Comparison of ENCODE assay signal across 15 mouse cellular contexts in genomic region chr8:93332703-93333102, GRCm38 (mm10). TPM values are rescaled to one million over a fixed set of nuclear protein-coding genes. Genes with fewer than 3 reads are reported as not detected.
DNase-seq lines count a peak whose midpoint lies in the region; ATAC-seq and TF ChIP-seq lines count a peak whose summit lies in the region.
"Had no signal": no experiment of that assay in that cellular context is flagged by ENCODE, and none has a peak within 500 bp of the region (broad histone marks: within the 10 kb centered on the region; RNA-seq: fewer than 3 reads in every experiment).

No protein-coding gene starts in this region.

- no peak overlapping the region for H3K4me2 ChIP-seq in liver, embryonic 16.5 days (ENCODE audit: low read depth, low read length)
- H3K4me2 ChIP-seq in stomach, postnatal 0 days (replicated peaks; ENCODE audit: low read depth), result no peak overlapping the region
- H3K4me2 ChIP-seq in midbrain, postnatal 0 days (ENCODE audit: low read depth, low read length, poor library complexity, severe bottlenecking), result no peak overlapping the region
- H3K4me2 ChIP-seq: heart, embryonic 13.5 days; hindbrain, embryonic 13.5 days had no signal

- WGBS in liver, embryonic 16.5 days (ENCODE audit: insufficient replicate concordance), result 61% methylated on average over 1 of the region's 1 CpGs
- 32% methylated on average over 1 of the region's 1 CpGs for WGBS in stomach, postnatal 0 days
- 83% methylated on average over 1 of the region's 1 CpGs for WGBS in midbrain, postnatal 0 days

- no peak overlapping the region for H3K4me3 ChIP-seq in liver, embryonic 16.5 days (ENCODE audit: low read depth, low read length)
- no peak overlapping the region for H3K4me3 ChIP-seq in stomach, postnatal 0 days (ENCODE audit: low read depth, low read length)
- no peak overlapping the region for H3K4me3 ChIP-seq in midbrain, postnatal 0 days (ENCODE audit: low read depth, low read length)
- H3K4me3 ChIP-seq: heart, embryonic 13.5 days; hindbrain, embryonic 13.5 days; layer of hippocampus, adult 2 months had no signal

- H3K27me3 ChIP-seq in liver, embryonic 16.5 days (ENCODE audit: control insufficient read depth, insufficient read depth, low read depth, low read length), result no peaks in the 10 kb centered on the region
- no peaks in the 10 kb centered on the region for H3K27me3 ChIP-seq in stomach, postnatal 0 days (ENCODE audit: control insufficient read depth, insufficient read depth, low read length)
- H3K27me3 ChIP-seq in midbrain, postnatal 0 days (ENCODE audit: insufficient read depth, low read length), result no peaks in the 10 kb centered on the region
- H3K27me3 ChIP-seq: heart, embryonic 13.5 days; hindbrain, embryonic 13.5 days had no signal

- DNase-seq in kidney, postnatal 36 days, result peak; percentile 5 to 9
- no peak for DNase-seq in kidney, adult 18-20 months
- DNase-seq in adrenal gland, postnatal 25 days, result peak; percentile 7
- DNase-seq in stomach, postnatal 0 days (ENCODE audit: low spot score), result peak; percentile 70
- no peak for DNase-seq in right cerebral cortex, adult 2 months (ENCODE audit: low spot score in 2 of 2)
- DNase-seq in midbrain, postnatal 0 days (ENCODE audit: low spot score), result no peak

- H3K36me3 ChIP-seq in liver, embryonic 16.5 days (ENCODE audit: control insufficient read depth, insufficient read depth), result no peaks in the 10 kb centered on the region
- H3K36me3 ChIP-seq in stomach, postnatal 0 days (ENCODE audit: control insufficient read depth, insufficient read depth, low read length), result no peaks in the 10 kb centered on the region
- no peaks in the 10 kb centered on the region for H3K36me3 ChIP-seq in midbrain, postnatal 0 days (ENCODE audit: insufficient read depth, low read length)
- H3K36me3 ChIP-seq: heart, embryonic 13.5 days; hindbrain, embryonic 13.5 days had no signal

- no peak for TF ChIP-seq EP300 in stomach, postnatal 0 days (optimal IDR thresholded peaks at IDR 0.05)

- no peaks in the 10 kb centered on the region for H3K9me3 ChIP-seq in liver, embryonic 16.5 days (replicated peaks; ENCODE audit: control insufficient read depth, low read length)
- H3K9me3 ChIP-seq in stomach, postnatal 0 days (ENCODE audit: control insufficient read depth, low read length), result no peaks in the 10 kb centered on the region
- H3K9me3 ChIP-seq in midbrain, postnatal 0 days (ENCODE audit: low read length), result no peaks in the 10 kb centered on the region
- H3K9me3 ChIP-seq: heart, embryonic 13.5 days; hindbrain, embryonic 13.5 days had no signal

- peak overlapping the region; percentile 65 for H3K27ac ChIP-seq in liver, embryonic 16.5 days (ENCODE audit: low read length)
- peak overlapping the region; percentile 58 for H3K27ac ChIP-seq in stomach, postnatal 0 days (replicated peaks)
- H3K27ac ChIP-seq in midbrain, postnatal 0 days (ENCODE audit: low read depth, low read length), result no peak overlapping the region
- H3K27ac ChIP-seq: heart, embryonic 13.5 days; hindbrain, embryonic 13.5 days; layer of hippocampus, adult 2 months had no signal

- peak; percentile 82 for ATAC-seq in liver, embryonic 16.5 days (ENCODE audit: low read depth)
- ATAC-seq in stomach, postnatal 0 days (ENCODE audit: low FRiP score, low TSS enrichment), result peak; percentile 93
- ATAC-seq in midbrain, postnatal 0 days (ENCODE audit: low FRiP score), result no peak
- ATAC-seq: midbrain, embryonic 16.5 days had no signal

- H3K9ac ChIP-seq in liver, embryonic 16.5 days (ENCODE audit: low read depth, low read length), result no peak overlapping the region
- no peak overlapping the region for H3K9ac ChIP-seq in stomach, postnatal 0 days (ENCODE audit: low read length)
- H3K9ac ChIP-seq in midbrain, postnatal 0 days (replicated peaks; ENCODE audit: low read length, poor library complexity, severe bottlenecking), result no peak overlapping the region
- H3K9ac ChIP-seq: heart, embryonic 13.5 days; hindbrain, embryonic 13.5 days had no signal

- no peak for TF ChIP-seq CTCF in stomach, postnatal 0 days (IDR thresholded peaks at IDR 0.05; ENCODE audit: low read depth)
- no peak for TF ChIP-seq CTCF in midbrain, postnatal 0 days (IDR thresholded peaks at IDR 0.05)

- no peaks in the 10 kb centered on the region for H3K4me1 ChIP-seq in liver, embryonic 16.5 days (ENCODE audit: control insufficient read depth, low read depth, low read length)
- H3K4me1 ChIP-seq in stomach, postnatal 0 days (replicated peaks; ENCODE audit: control insufficient read depth, insufficient read depth), result no peaks in the 10 kb centered on the region
- H3K4me1 ChIP-seq in midbrain, postnatal 0 days (ENCODE audit: insufficient read depth, low read length), result no peaks in the 10 kb centered on the region
- H3K4me1 ChIP-seq: heart, embryonic 13.5 days; hindbrain, embryonic 13.5 days had no signal

RNA-seq across cellular contexts. Expression of gene Ces1g, which starts 4.4 kb away (rescaled TPM):
- total RNA-seq in adrenal gland, postnatal 25 days (2021), result 1.1 TPM in 1 of 2 replicates, not detected in the other
- polyA plus RNA-seq in liver, embryonic 16.5 days (2015; fragmentation: Nextera tagmentation; extraction: Ambion mirVana), result 3.7 and 3.8 TPM in 2 replicates
- 0.05 and 0.13 TPM in 2 replicates for polyA plus RNA-seq in stomach, postnatal 0 days (2015; fragmentation: Nextera tagmentation; extraction: Ambion mirVana)
- 0.09 TPM in 1 of 2 replicates, not detected in the other for total RNA-seq in midbrain, postnatal 0 days (2014; rRNA removed)
- polyA plus RNA-seq in midbrain, postnatal 0 days (2015; fragmentation: Nextera tagmentation; extraction: Ambion mirVana), result not detected in 2 replicates
- total RNA-seq: CH12.LX; layer of hippocampus, adult 2 months; neutrophil, adult 5-6 weeks had no signal
- polyA plus RNA-seq: hindbrain, embryonic 13.5 days; limb, embryonic 14.5 days; midbrain, embryonic 16.5 days; thymus, postnatal 0 days had no signal

RNA-seq across cellular contexts. Expression of gene Ces1h, which starts 46.8 kb away (rescaled TPM):
- total RNA-seq in adrenal gland, postnatal 25 days (2021), result not detected in 2 replicates
- polyA plus RNA-seq in liver, embryonic 16.5 days (2015; fragmentation: Nextera tagmentation; extraction: Ambion mirVana), result not detected in 2 replicates
- not detected in 2 replicates for polyA plus RNA-seq in stomach, postnatal 0 days (2015; fragmentation: Nextera tagmentation; extraction: Ambion mirVana)
- total RNA-seq in midbrain, postnatal 0 days (2014; rRNA removed), result not detected in 2 replicates
- polyA plus RNA-seq in midbrain, postnatal 0 days (2015; fragmentation: Nextera tagmentation; extraction: Ambion mirVana), result not detected in 2 replicates
- total RNA-seq: CH12.LX; layer of hippocampus, adult 2 months; neutrophil, adult 5-6 weeks had no signal
- polyA plus RNA-seq: heart, embryonic 13.5 days; hindbrain, embryonic 13.5 days; limb, embryonic 14.5 days; midbrain, embryonic 16.5 days had no signal

RNA-seq across cellular contexts. Expression of gene Ces1f, which starts 53.2 kb away (rescaled TPM):
- total RNA-seq in adrenal gland, postnatal 25 days (2021), result 7.5 and 9.8 TPM in 2 replicates
- polyA plus RNA-seq in liver, embryonic 16.5 days (2015; fragmentation: Nextera tagmentation; extraction: Ambion mirVana), result 0.43 and 0.57 TPM in 2 replicates
- 0.16 and 0.29 TPM in 2 replicates for polyA plus RNA-seq in stomach, postnatal 0 days (2015; fragmentation: Nextera tagmentation; extraction: Ambion mirVana)
- 0.19 TPM in 1 of 2 replicates, not detected in the other for total RNA-seq in midbrain, postnatal 0 days (2014; rRNA removed)
- not detected in 2 replicates for polyA plus RNA-seq in midbrain, postnatal 0 days (2015; fragmentation: Nextera tagmentation; extraction: Ambion mirVana)
- total RNA-seq: CH12.LX; layer of hippocampus, adult 2 months; neutrophil, adult 5-6 weeks had no signal
- polyA plus RNA-seq: hindbrain, embryonic 13.5 days; midbrain, embryonic 16.5 days had no signal

Comparison
In these comparisons a context has a peak if more than half of its experiments do, and no peak if none do; other contexts are left out.
1. DNase-seq: peak in kidney, postnatal 36 days (2 of 2), adrenal gland, postnatal 25 days (single experiment) and stomach, postnatal 0 days (single experiment); none in kidney, adult 18-20 months (single experiment), right cerebral cortex, adult 2 months (0 of 2) and midbrain, postnatal 0 days (single experiment).